Mouse (Mus musculus): ENCODE results near the gene Adcy4. TPM values are rescaled to one million over a fixed set of nuclear protein-coding genes. Genes with fewer than 3 reads are reported as not detected.

Adcy4 gene
- not detected in 2 replicates for total RNA-seq (2014; fragmentation: Nextera tagmentation)
- 0.16 TPM in 1 of 2 replicates, not detected in the other for total RNA-seq (2017)
- 0.03 and 0.05 TPM in 2 replicates for polyA plus RNA-seq (2012)

GRCm38 (mm10) chr14:55783958-55784235 lies at the start of gene Adcy4:
Adcy4 (minus strand) TSS chr14:55784095.
- Histone ChIP-seq H3K36me3 (replicated peaks) (no peaks in the 10 kb centered on the region), H3K4me1 (ENCODE audit: insufficient read depth, low read depth, low read length) (peaks cover 27% of the 10 kb centered on the region), H3K4me3 (ENCODE audit: low read depth, low read length) (no peak within 1 kb of the TSS), H3K9me3 (replicated peaks) (no peaks in the 10 kb centered on the region), H3K27me3 (ENCODE audit: insufficient read depth, low read length) (peaks cover 93% of the 10 kb centered on the region)
- no peak for ATAC-seq (ENCODE audit: extremely low read depth, insufficient number of reproducible peaks, low FRiP score, poor library complexity, severe bottlenecking)
- DNase-seq (ENCODE audit: low spot score), result no peak
- TF ChIP-seq POLR2AphosphoS5 (IDR thresholded peaks at IDR 0.05; ENCODE audit: insufficient replicate concordance, low read depth, low read length), result no peak
- no peak for TF ChIP-seq GATA2 (IDR thresholded peaks at IDR 0.05; ENCODE audit: borderline replicate concordance, low read depth, low read length)

DNA sequence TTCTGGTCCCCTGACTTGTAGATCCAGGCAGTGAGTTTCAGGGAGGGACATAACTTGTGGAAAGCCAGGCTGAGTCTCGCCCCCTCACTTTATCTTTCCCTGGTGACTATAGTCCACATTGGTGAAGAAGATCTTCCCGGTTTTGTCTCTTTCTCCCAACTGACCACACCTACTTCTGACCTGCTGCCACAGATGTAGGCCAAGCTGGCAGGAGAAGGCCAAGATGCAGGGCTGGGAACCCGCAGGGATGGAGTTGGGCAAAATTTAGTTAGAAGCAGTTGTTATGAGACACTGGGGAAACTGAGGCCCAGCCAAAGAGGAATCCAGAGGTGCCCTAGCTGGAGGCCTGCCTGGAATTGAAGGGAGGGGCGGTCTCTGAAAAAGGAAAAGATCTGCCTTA lies 49.2 kb upstream of the Adcy4 start:
- H3K27me3 ChIP-seq (ENCODE audit: insufficient read depth, low read length), result peaks cover 67% of the 10 kb centered on the region

DNA sequence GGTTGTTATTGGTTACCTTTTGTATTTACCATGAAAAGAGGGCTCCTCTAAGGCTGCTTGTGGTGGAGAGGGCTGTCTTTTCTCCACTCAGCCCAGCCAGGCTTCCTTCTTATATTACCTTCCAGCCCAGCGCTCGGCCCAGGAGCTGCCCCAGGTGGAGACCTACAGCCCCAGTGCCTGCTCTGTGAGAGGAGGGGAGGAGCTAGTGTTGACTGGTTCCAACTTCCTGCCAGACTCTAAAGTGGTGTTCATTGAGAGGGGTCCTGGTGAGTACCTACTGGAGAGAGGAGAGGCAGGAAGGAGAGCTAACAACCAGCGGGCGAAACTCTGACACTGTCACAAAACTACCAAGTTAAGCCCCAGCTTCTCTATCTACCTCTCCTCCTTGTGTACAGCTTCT lies 46.4 kb upstream of the Adcy4 start:
- no peaks in the 10 kb centered on the region for H3K9me3 ChIP-seq (replicated peaks)
- H3K36me3 ChIP-seq (replicated peaks), result no peaks in the 10 kb centered on the region
- TF ChIP-seq POLR2AphosphoS5 (IDR thresholded peaks at IDR 0.05; ENCODE audit: insufficient replicate concordance, low read depth, low read length) (no peak), GATA1 (IDR thresholded peaks at IDR 0.05; ENCODE audit: borderline replicate concordance, low read length) (no peak), GATA2 (IDR thresholded peaks at IDR 0.05; ENCODE audit: borderline replicate concordance, low read depth, low read length) (no peak), CTCF (IDR thresholded peaks at IDR 0.05; ENCODE audit: low read depth, low read length) (no peak), TAL1 (conservative IDR thresholded peaks at IDR 0.05; ENCODE audit: low read depth, low read length) (no peak)
- H3K4me1 ChIP-seq (ENCODE audit: insufficient read depth, low read depth, low read length), result 0 out of 2 replicates have a peak, but pooled peaks cover 2% of the 10 kb centered on the region
- DNase-seq (ENCODE audit: low spot score) (no peak), ATAC-seq (ENCODE audit: extremely low read depth, insufficient number of reproducible peaks, low FRiP score, poor library complexity, severe bottlenecking) (no peak)
- H3K27me3 ChIP-seq (ENCODE audit: insufficient read depth, low read length), result peaks cover 78% of the 10 kb centered on the region
- no peak overlapping the region for H3K4me3 ChIP-seq (ENCODE audit: low read depth, low read length)

More for the DNA sequence above, 49.2 kb upstream of the Adcy4 start:
- Histone ChIP-seq H3K4me3 (ENCODE audit: low read depth, low read length) (no peak overlapping the region), H3K9me3 (replicated peaks) (no peaks in the 10 kb centered on the region), H3K36me3 (replicated peaks) (no peaks in the 10 kb centered on the region), H3K4me1 (ENCODE audit: insufficient read depth, low read depth, low read length) (0 out of 2 replicates have a peak, but pooled peaks cover 2% of the 10 kb centered on the region)
- no peak for ATAC-seq (ENCODE audit: extremely low read depth, insufficient number of reproducible peaks, low FRiP score, poor library complexity, severe bottlenecking)
- TF ChIP-seq GATA2 (IDR thresholded peaks at IDR 0.05; ENCODE audit: borderline replicate concordance, low read depth, low read length) (no peak), TAL1 (conservative IDR thresholded peaks at IDR 0.05; ENCODE audit: low read depth, low read length) (no peak), GATA1 (IDR thresholded peaks at IDR 0.05; ENCODE audit: borderline replicate concordance, low read length) (no peak), CTCF (IDR thresholded peaks at IDR 0.05; ENCODE audit: low read depth, low read length) (no peak), POLR2AphosphoS5 (IDR thresholded peaks at IDR 0.05; ENCODE audit: insufficient replicate concordance, low read depth, low read length) (no peak)
- DNase-seq (ENCODE audit: low spot score), result no peak

GRCm38 (mm10) chr14:55829854-55830253 lies 46.0 kb upstream of the Adcy4 start:
- ATAC-seq (ENCODE audit: extremely low read depth, insufficient number of reproducible peaks, low FRiP score, poor library complexity, severe bottlenecking) (no peak), DNase-seq (ENCODE audit: low spot score) (no peak)
- no peaks in the 10 kb centered on the region for H3K9me3 ChIP-seq (replicated peaks)
- 0 out of 2 replicates have a peak, but pooled peaks cover 2% of the 10 kb centered on the region for H3K4me1 ChIP-seq (ENCODE audit: insufficient read depth, low read depth, low read length)
- no peaks in the 10 kb centered on the region for H3K36me3 ChIP-seq (replicated peaks)
- H3K4me3 ChIP-seq (ENCODE audit: low read depth, low read length), result no peak overlapping the region
- TF ChIP-seq GATA1 (IDR thresholded peaks at IDR 0.05; ENCODE audit: borderline replicate concordance, low read length) (no peak), POLR2AphosphoS5 (IDR thresholded peaks at IDR 0.05; ENCODE audit: insufficient replicate concordance, low read depth, low read length) (no peak), GATA2 (IDR thresholded peaks at IDR 0.05; ENCODE audit: borderline replicate concordance, low read depth, low read length) (no peak), TAL1 (conservative IDR thresholded peaks at IDR 0.05; ENCODE audit: low read depth, low read length) (no peak), CTCF (IDR thresholded peaks at IDR 0.05; ENCODE audit: low read depth, low read length) (no peak)
- H3K27me3 ChIP-seq (ENCODE audit: insufficient read depth, low read length), result peaks cover 82% of the 10 kb centered on the region

DNA sequence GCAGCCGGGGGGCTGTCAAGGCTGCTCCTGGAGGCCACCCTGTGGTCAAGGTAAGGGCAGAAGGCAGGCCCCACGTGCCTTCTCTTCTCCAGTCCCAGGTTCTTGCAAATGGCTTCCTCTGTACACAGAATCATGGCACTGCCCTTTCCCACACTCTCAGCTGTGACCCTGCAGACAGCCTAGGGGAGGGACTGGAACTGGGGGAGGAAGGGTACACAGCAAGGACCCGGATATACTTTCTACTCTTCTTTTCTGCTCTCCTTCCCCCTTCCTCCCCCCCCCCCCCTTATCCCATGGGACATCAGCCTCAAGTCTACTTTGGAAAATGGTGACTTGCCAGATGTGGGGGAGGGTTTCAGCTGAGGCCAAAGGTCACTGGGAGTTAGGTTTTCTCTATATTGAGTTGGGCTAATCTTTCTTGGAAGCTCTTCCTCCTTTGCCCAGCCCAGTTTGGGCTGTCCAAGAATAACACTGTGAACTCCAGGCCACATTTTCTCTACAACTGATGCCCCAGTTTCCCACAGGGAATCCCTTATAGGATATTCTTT lies 44.9 kb upstream of the Adcy4 start:
- no peak overlapping the region for H3K4me3 ChIP-seq (ENCODE audit: low read depth, low read length)
- H3K27me3 ChIP-seq (ENCODE audit: insufficient read depth, low read length), result peaks cover 82% of the 10 kb centered on the region
- H3K9me3 ChIP-seq (replicated peaks), result no peaks in the 10 kb centered on the region
- H3K36me3 ChIP-seq (replicated peaks), result no peaks in the 10 kb centered on the region
- H3K4me1 ChIP-seq (ENCODE audit: insufficient read depth, low read depth, low read length), result peaks cover 8% of the 10 kb centered on the region
- DNase-seq (ENCODE audit: low spot score) (no peak), ATAC-seq (ENCODE audit: extremely low read depth, insufficient number of reproducible peaks, low FRiP score, poor library complexity, severe bottlenecking) (no peak)
- TF ChIP-seq TAL1 (conservative IDR thresholded peaks at IDR 0.05; ENCODE audit: low read depth, low read length) (no peak), GATA2 (IDR thresholded peaks at IDR 0.05; ENCODE audit: borderline replicate concordance, low read depth, low read length) (no peak), GATA1 (IDR thresholded peaks at IDR 0.05; ENCODE audit: borderline replicate concordance, low read length) (no peak), CTCF (IDR thresholded peaks at IDR 0.05; ENCODE audit: low read depth, low read length) (no peak)

GRCm38 (mm10) chr14:55826551-55827340 lies 42.9 kb upstream of the Adcy4 start:
- H3K9me3 ChIP-seq (replicated peaks), result no peaks in the 10 kb centered on the region
- no peaks in the 10 kb centered on the region for H3K36me3 ChIP-seq (replicated peaks)
- H3K4me1 ChIP-seq (ENCODE audit: insufficient read depth, low read depth, low read length), result peaks cover 23% of the 10 kb centered on the region
- TF ChIP-seq POLR2AphosphoS5 (IDR thresholded peaks at IDR 0.05; ENCODE audit: insufficient replicate concordance, low read depth, low read length), result no peak
- TF ChIP-seq TAL1 (conservative IDR thresholded peaks at IDR 0.05; ENCODE audit: low read depth, low read length), result no peak
- no peak for TF ChIP-seq GATA1 (IDR thresholded peaks at IDR 0.05; ENCODE audit: borderline replicate concordance, low read length)
- no peak for TF ChIP-seq GATA2 (IDR thresholded peaks at IDR 0.05; ENCODE audit: borderline replicate concordance, low read depth, low read length)
- no peak for TF ChIP-seq CTCF (IDR thresholded peaks at IDR 0.05; ENCODE audit: low read depth, low read length)
- no peak for ATAC-seq (ENCODE audit: extremely low read depth, insufficient number of reproducible peaks, low FRiP score, poor library complexity, severe bottlenecking)
- DNase-seq (ENCODE audit: low spot score), result no peak
- H3K27me3 ChIP-seq (ENCODE audit: insufficient read depth, low read length), result peaks cover 80% of the 10 kb centered on the region
- H3K4me3 ChIP-seq (ENCODE audit: low read depth, low read length), result no peak overlapping the region
